14 mouse cellular contexts compared by ENCODE assay signal in genomic region chr3:119467723-119468122, GRCm38 (mm10).
A peak's percentile ranks its signal among the peaks of the same experiment; 100 is the strongest.
DNase-seq lines count a peak whose midpoint lies in the region; ATAC-seq and TF ChIP-seq lines count a peak whose summit lies in the region.
"Had no signal": no experiment of that assay in that cellular context is flagged by ENCODE, and none has a peak within 500 bp of the region (broad histone marks: within the 10 kb centered on the region; RNA-seq: fewer than 3 reads in every experiment).

No protein-coding gene starts in this region.

- H3K4me2 ChIP-seq in forebrain, embryonic 14.5 days (ENCODE audit: low read length) = no peak overlapping the region
- H3K4me2 ChIP-seq in forebrain, embryonic 16.5 days (ENCODE audit: low read length) = no peak overlapping the region
- no peak overlapping the region for H3K4me2 ChIP-seq in kidney, embryonic 15.5 days
- H3K4me2 ChIP-seq: embryonic facial prominence, embryonic 12.5 days; hindbrain, embryonic 15.5 days; limb, embryonic 13.5 days had no signal

- H3K9ac ChIP-seq in forebrain, embryonic 14.5 days (ENCODE audit: low read length) = no peak overlapping the region
- H3K9ac ChIP-seq in forebrain, embryonic 16.5 days (replicated peaks; ENCODE audit: low read depth, low read length) = no peak overlapping the region
- H3K9ac ChIP-seq in kidney, embryonic 15.5 days = no peak overlapping the region
- H3K9ac ChIP-seq: embryonic facial prominence, embryonic 12.5 days; hindbrain, embryonic 15.5 days; limb, embryonic 13.5 days had no signal

- H3K36me3 ChIP-seq in forebrain, embryonic 14.5 days (ENCODE audit: control insufficient read depth, insufficient read depth, low read length) = no peaks in the 10 kb centered on the region
- H3K36me3 ChIP-seq in forebrain, embryonic 16.5 days (ENCODE audit: control insufficient read depth, insufficient read depth) = no peaks in the 10 kb centered on the region
- no peaks in the 10 kb centered on the region for H3K36me3 ChIP-seq in kidney, embryonic 15.5 days
- H3K36me3 ChIP-seq: embryonic facial prominence, embryonic 12.5 days; heart, embryonic 10.5 days; hindbrain, embryonic 15.5 days; limb, embryonic 13.5 days had no signal

- no peak for TF ChIP-seq POLR2A in brain, embryonic 14.5 days (IDR thresholded peaks at IDR 0.05; ENCODE audit: borderline replicate concordance, extremely low read depth, insufficient read depth, insufficient read length, poor library complexity, severe bottlenecking)

- 80% methylated on average over 2 of the region's 2 CpGs for WGBS in forebrain, embryonic 14.5 days
- 65% methylated on average over 2 of the region's 2 CpGs for WGBS in forebrain, embryonic 16.5 days
- 71% methylated on average over 2 of the region's 2 CpGs for WGBS in kidney, embryonic 15.5 days

- TF ChIP-seq CTCF in brain, embryonic 14.5 days (IDR thresholded peaks at IDR 0.05; ENCODE audit: borderline replicate concordance, extremely low read depth, insufficient read depth, insufficient read length) = peak; percentile 19; the same call in 1 of the 2 replicates

- peaks cover 4% of the 10 kb centered on the region for H3K4me1 ChIP-seq in forebrain, embryonic 14.5 days (ENCODE audit: control insufficient read depth, insufficient read depth, low read length)
- peaks cover 6% of the 10 kb centered on the region; the same call in 1 of the 2 replicates for H3K4me1 ChIP-seq in forebrain, embryonic 16.5 days (replicated peaks; ENCODE audit: control insufficient read depth, insufficient read depth, low read length)
- no peaks in the 10 kb centered on the region for H3K4me1 ChIP-seq in kidney, embryonic 15.5 days
- H3K4me1 ChIP-seq: embryonic facial prominence, embryonic 12.5 days; heart, embryonic 10.5 days; hindbrain, embryonic 15.5 days; limb, embryonic 13.5 days had no signal

- H3K27me3 ChIP-seq in forebrain, embryonic 14.5 days (replicated peaks; ENCODE audit: control insufficient read depth, insufficient read depth, low read length) = no peaks in the 10 kb centered on the region
- no peaks in the 10 kb centered on the region for H3K27me3 ChIP-seq in forebrain, embryonic 16.5 days (replicated peaks; ENCODE audit: control insufficient read depth, insufficient read depth, low read length)
- no peaks in the 10 kb centered on the region for H3K27me3 ChIP-seq in kidney, embryonic 15.5 days
- H3K27me3 ChIP-seq: embryonic facial prominence, embryonic 12.5 days; hindbrain, embryonic 15.5 days; limb, embryonic 13.5 days had no signal

- DNase-seq in forebrain, embryonic 14.5 days (ENCODE audit: low spot score) = peak; percentile 35
- DNase-seq in kidney, postnatal 25 days = peak; percentile 21 to 38
- peak; percentile 6 for DNase-seq in 3T3-L1 (ENCODE audit: low read depth, low spot score)
- DNase-seq in brain, embryonic 14.5 days (ENCODE audit: low read depth) = peak; percentile 51
- DNase-seq in natural killer cell, adult 2 months (ENCODE audit: low spot score in 2 of 2) = no peak
- DNase-seq in right cerebral cortex, postnatal 4 days = no peak
- DNase-seq: thymus, postnatal 36 days had no signal

- no peak overlapping the region for H3K4me3 ChIP-seq in forebrain, embryonic 14.5 days (ENCODE audit: low read depth, low read length)
- no peak overlapping the region for H3K4me3 ChIP-seq in forebrain, embryonic 16.5 days (replicated peaks; ENCODE audit: low read length)
- H3K4me3 ChIP-seq in kidney, embryonic 15.5 days (replicated peaks) = no peak overlapping the region
- H3K4me3 ChIP-seq: embryonic facial prominence, embryonic 12.5 days; heart, embryonic 10.5 days; hindbrain, embryonic 15.5 days; limb, embryonic 13.5 days; myocyte had no signal

- H3K9me3 ChIP-seq in forebrain, embryonic 14.5 days (replicated peaks; ENCODE audit: control insufficient read depth, low read length) = no peaks in the 10 kb centered on the region
- no peaks in the 10 kb centered on the region for H3K9me3 ChIP-seq in forebrain, embryonic 16.5 days (ENCODE audit: control insufficient read depth, low read length)
- no peaks in the 10 kb centered on the region for H3K9me3 ChIP-seq in kidney, embryonic 15.5 days (replicated peaks)
- H3K9me3 ChIP-seq: embryonic facial prominence, embryonic 12.5 days; heart, embryonic 10.5 days; hindbrain, embryonic 15.5 days; limb, embryonic 13.5 days had no signal

- no peak for ATAC-seq in forebrain, embryonic 14.5 days
- ATAC-seq in forebrain, embryonic 16.5 days = no peak
- ATAC-seq in kidney, embryonic 15.5 days (replicated peaks; ENCODE audit: low FRiP score) = no peak

- H3K27ac ChIP-seq in forebrain, embryonic 14.5 days (ENCODE audit: low read depth, low read length) = no peak overlapping the region
- H3K27ac ChIP-seq in forebrain, embryonic 16.5 days (ENCODE audit: low read length) = no peak overlapping the region
- no peak overlapping the region for H3K27ac ChIP-seq in kidney, embryonic 15.5 days
- H3K27ac ChIP-seq: embryonic facial prominence, embryonic 12.5 days; heart, embryonic 10.5 days; hindbrain, embryonic 15.5 days; limb, embryonic 13.5 days had no signal

Comparison
In these comparisons a context has a peak if more than half of its experiments do, and no peak if none do; other contexts are left out.
1. DNase-seq: peak in forebrain, embryonic 14.5 days (single experiment), kidney, postnatal 25 days (2 of 2), 3T3-L1 (single experiment) and brain, embryonic 14.5 days (single experiment); none in natural killer cell, adult 2 months (0 of 2) and right cerebral cortex, postnatal 4 days (single experiment).